Mouse (Mus musculus) ES-Bruce4 (cell line): ENCODE measurements around the gene Ces1c.

Experiments used
- CTCF ChIP-seq: IDR thresholded peaks from one replicate; pipeline ENCODE4 v1.8.1; 2011; ENCODE audit warnings: low read depth, low read length
- EP300 ChIP-seq: IDR thresholded peaks from 2 replicates; pipeline ENCODE4 v1.6.1; 2011; ENCODE audit warnings: low read depth, low read length; ENCODE audit not compliant: insufficient read depth
- POLR2A ChIP-seq: IDR thresholded peaks from one replicate; pipeline ENCODE4 v1.8.1; 2011; ENCODE audit warnings: low read length; ENCODE audit not compliant: insufficient read depth

DNA sequence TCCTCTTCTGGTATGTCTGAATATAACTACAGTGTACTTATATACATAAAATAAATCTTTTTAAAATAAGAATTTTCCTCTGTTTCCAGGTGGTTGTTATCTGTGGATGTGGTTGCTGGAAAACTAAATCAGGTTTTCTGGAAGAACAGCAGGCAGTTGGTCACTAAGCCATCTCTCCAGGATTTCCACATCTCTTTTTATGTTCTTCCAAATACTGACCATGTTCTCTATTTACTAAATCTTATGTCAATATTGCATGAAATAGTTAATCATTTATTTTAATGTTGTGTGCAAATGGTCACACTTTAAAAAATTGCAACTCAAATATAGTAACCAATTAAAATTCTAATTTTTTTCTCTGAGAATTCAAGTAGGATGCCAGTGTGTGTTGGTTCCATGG lies 16.2 kb upstream of the Ces1c start:
- TF ChIP-seq EP300 (no peak), CTCF (no peak), POLR2A (no peak)
